Mouse (Mus musculus) urinary bladder, adult 2 months (tissue): ENCODE results near the gene Vps25. TPM values are rescaled to one million over a fixed set of nuclear protein-coding genes. Genes with fewer than 3 reads are reported as not detected.

ENCODE experiments used
- DNase-seq: peaks from one replicate; pipeline ENCODE4 v3.0.0; 2022; ENCODE audit warnings: low spot score
- polyA plus RNA-seq: library from polyadenylated mRNA; depleted of rRNA; stranded (reverse); fragments of >200 nt; gene quantifications from 2 replicates; pipeline ENCODE4 v1.2.3, GENCODE M21; 2012

The Vps25 gene
- polyA plus RNA-seq, 1 experiment, result 73.3 TPM

DNA sequence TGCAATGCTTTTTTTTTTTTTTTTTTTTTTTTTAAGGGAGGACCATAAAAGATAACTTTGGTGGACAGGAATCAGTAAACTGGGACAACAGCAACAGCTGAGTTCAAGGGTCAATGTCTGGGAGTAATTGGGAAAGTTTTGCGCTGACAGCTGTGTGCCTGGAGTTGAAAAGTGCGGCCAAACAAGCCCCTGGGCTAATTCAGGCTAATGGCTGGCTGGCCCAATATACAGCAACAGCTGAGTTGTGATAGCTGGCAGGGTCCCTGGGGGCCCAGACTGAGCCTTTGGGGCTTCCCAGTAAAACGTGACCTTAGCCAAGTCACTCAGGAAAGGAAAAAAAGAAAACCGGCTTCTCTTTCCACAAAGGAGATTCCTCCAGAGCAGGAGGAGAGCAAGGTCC is 8.4 kb upstream of the Vps25 start:
- no peak for DNase-seq

DNA sequence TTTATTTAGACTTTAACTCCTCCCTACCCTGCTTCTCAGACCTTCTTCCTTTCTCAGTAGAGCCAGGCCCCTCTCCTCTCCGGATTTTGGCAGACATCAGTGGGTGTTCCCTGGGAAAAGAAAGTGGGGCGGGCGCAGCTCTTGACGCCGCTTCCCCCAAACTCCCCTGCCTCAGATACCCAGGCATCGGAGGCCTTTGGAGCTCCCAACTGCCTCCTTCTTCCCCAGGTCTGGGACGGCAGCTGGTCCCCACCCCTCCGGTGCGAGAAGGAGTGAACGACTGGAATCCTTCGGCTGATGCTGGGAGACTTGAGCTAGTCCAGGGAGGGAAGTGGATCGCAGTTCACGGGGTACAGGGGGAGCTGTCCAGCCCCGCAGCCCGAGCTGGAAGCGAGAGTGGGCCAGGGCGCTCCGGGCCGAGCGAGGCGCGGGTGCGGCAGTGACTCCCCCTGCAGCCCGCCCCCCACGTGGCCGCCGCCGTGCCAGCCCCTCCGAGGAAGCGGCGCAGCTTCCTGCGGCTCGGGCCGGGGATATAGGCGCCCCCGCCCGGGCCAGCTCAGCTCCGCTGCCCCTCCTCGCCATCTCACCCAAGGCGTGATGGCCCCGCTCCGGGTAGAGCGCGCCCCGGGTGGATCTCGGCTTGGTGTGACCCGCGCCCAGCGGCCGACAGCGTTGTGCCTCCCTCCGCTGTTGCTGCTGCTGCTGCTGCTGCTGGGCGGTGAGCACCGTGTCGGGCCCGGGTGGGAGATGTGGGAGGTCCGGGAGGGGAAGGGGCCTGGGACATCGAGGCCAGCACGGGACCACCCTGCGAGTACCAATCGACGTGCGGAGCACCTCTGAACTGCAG is 7.4 kb upstream of the Vps25 start, which contains the start of gene Ramp2:
Ramp2 (plus strand) TSS at position 174 of the 847 bp plus-strand sequence.
- no peak for DNase-seq

GRCm38 (mm10) chr11:101246702-101247012 is 6.8 kb upstream of the Vps25 start:
- DNase-seq, result no peak

DNA sequence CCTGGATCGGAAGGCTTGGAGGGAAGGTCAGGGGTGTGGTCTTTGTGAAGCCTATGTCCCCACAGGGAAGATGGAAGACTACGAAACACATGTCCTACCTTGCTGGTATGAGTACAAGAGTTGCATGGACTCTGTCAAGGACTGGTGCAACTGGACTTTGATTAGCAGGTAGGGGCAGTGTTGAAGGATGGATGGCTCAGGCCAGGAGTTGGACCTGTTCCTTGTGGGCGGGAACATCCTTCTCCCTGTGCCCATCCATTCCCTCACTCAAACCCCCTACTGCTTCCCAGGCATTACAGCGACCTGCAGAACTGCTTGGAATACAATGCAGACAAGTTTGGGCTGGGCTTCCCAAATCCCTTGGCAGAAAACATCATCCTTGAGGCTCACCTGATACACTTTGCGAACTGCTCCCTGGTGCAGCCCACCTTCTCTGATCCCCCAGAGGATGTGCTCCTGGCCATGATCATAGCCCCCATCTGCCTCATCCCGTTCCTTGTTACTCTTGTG is 5.9 kb upstream of the Vps25 start:
- no peak for DNase-seq

GRCm38 (mm10) chr11:101248258-101248994 is 5.1 kb upstream of the Vps25 start:
- no peak for DNase-seq

GRCm38 (mm10) chr11:101251031-101251430 is 2.5 kb upstream of the Vps25 start:
- DNase-seq, result no peak

DNA sequence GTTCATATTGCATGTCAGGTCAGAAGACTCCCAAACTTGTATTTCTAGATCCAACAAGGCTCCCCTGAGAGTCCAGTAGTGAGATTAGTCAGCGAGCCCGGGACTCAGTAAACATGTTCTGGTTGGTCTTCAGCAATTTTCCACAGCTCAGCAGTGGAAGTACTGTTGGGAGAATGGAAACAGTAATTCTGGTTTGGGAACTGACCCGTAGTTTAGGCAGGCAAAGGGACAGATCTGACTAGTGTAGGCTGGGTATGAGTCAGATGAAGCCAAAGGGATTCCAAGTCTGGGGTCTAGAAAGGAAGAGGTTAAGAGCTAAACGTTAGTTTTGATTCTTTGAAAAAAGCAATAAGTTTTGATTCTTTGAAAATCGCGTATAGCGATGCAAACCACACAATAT is 566 bp upstream of the Vps25 start:
- peak; percentile 18 for DNase-seq

DNA sequence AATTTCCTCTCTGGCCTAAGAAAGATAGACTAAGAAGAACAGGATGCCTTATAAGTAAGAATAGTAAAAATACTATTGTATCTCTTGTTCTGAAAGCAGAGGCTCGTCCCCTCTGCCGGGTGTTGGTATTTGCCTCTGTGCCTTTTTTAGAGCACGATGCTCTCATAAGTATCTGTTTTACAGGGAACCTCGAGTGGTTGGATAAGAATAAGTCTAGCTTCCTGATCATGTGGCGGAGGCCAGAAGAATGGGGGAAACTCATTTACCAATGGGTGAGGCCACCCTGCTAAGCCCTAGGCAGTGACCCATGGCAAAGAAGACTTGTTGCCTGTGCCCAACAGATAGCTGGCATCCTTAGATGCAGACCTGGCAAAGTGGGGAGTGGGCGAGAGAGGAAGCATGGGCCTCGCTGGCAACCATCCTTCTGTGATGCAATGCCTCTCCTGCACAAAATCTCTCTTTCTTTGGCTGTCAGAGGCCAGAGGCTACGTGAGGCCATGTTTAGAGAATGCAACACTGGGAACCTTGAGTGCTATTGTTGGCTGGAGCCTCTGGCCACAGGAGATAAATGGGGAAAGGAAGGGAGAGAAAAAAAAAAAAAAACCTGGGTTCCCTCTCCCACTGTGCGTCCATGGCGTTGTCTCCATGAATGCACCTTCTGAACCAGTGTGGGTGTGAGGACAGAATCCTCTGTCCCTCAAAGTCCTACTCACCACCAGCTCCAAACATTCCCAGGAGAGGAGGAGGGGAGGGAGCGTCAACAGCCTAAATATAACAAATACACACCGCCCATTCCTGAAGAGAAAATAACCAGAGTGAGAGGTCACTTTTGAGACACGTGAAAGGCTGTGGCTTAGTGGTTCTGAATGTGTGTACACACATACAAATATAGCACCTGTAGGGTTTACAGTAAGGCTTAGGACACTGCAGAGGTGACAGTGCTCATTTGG is 2.6 kb downstream of the Vps25 start:
- no peak for DNase-seq

DNA sequence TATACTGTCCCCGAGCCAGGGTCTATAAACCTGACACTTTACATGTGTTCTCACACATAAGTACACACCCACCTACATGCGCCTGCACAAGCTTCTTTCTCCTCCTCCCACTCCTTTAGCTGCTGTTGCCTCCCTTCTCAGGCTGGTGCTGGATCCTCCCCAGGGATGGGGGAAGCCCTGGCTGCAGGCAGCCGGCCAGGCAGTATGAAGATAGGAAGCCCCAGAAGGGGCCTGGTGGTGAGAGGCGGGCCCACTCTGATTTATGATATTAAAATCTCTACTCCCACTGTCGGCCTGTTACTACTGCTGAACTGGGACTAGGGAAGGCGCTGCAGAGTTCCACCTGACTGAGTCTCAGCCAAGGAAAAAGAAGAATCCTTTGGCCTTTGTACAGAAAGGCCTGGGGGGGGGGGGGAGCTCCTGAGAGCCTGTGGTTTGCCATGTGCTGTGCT is 5.8 kb downstream of the Vps25 start:
- peak; percentile 21 for DNase-seq

GRCm38 (mm10) chr11:101259948-101260825 is 6.7 kb downstream of the Vps25 start, which contains the start of gene Wnk4:
Wnk4 (plus strand) TSS chr11:101260567.
- DNase-seq, result peak; percentile 69

- DNase-seq, result no peak
Measured at GRCm38 (mm10) chr11:101260826-101261380, 7.4 kb downstream of the Vps25 start.

- DNase-seq, result peak; percentile 19
Measured at GRCm38 (mm10) chr11:101262272-101262967, 8.9 kb downstream of the Vps25 start.

- DNase-seq, result no peak
Measured at GRCm38 (mm10) chr11:101263138-101263988, 9.9 kb downstream of the Vps25 start.

GRCm38 (mm10) chr11:101263989-101264280 is 10.4 kb downstream of the Vps25 start:
- DNase-seq, result no peak

DNA sequence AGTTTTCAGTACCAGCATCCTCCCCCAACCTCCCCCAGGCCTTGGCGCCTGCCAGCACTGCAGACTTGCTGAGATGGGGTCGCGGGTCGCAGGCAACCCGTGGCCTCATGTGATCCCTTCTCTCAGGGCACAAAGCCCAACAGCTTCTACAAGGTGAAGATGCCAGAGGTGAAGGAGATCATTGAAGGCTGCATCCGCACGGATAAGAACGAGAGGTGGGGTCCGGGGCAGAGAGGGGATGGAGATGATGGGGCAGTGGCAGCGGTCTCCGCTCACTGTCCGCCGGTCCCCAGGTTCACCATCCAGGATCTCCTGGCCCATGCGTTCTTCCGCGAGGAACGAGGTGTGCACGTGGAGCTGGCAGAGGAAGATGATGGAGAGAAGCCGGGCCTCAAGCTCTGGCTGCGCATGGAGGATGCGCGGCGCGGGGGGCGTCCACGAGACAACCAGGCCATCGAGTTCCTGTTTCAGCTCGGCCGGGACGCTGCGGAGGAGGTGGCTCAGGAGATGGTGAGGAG is 11.5 kb downstream of the Vps25 start:
- DNase-seq, result no peak

- DNase-seq, result no peak
Measured at GRCm38 (mm10) chr11:101265906-101266305, 12.4 kb downstream of the Vps25 start.

- DNase-seq, result no peak
Measured at GRCm38 (mm10) chr11:101269577-101270116, 16.1 kb downstream of the Vps25 start.

DNA sequence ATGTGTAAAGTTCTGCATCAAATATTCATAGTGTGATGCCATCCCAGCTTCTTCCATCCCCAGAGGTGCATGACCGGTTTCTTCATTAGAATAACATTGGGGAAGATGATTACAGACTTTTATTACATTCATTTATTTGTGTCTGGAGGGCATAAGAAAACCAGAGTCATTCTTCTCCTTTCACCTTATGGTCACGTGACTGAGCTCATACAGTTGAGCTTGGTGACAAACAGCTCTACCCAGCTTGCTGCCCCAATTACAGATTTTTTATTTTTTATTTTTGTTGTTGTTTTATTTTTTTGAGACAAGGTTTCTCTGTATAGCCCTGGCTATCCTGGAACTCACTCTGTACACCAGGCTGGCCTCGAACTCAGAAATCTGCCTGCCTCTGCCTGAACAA is 18.9 kb downstream of the Vps25 start:
- no peak for DNase-seq
